14 mouse cellular contexts compared by ENCODE assay signal in the genomic region with DNA sequence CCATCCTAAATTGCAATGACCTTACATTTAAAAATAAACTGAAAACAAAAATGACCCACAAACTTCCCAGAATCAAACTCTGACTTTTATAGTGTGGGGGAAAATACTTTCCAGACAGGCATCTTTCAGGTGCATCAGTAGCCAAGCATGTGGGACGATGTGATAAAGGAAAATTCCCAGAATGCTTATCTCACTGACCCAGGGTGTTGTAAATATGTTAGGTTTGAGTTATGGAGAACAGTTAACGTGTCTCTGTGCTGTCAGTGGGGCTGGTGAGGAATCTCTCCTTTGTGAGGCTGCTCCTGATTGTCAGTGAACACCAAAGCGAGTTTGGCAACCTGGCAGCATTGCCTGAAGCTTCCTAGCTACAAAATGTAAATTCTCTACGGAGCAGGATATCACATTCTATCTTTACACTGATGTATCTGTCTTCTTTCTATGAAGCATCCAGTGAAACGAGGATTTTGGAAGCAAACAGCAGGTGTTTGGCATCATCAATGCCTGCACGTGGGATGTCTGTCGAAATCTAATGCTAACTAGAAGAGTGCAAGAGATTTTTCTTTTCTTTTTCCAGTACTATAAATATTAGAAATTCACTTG. TPM values are rescaled to one million over a fixed set of nuclear protein-coding genes. Genes with fewer than 3 reads are reported as not detected.
DNase-seq lines count a peak whose midpoint lies in the region; ATAC-seq lines count a peak whose summit lies in the region.
"Had no signal": no experiment of that assay in that cellular context is flagged by ENCODE, and none has a peak within 500 bp of the region (broad histone marks: within the 10 kb centered on the region; RNA-seq: fewer than 3 reads in every experiment).

No protein-coding gene starts in this region.

- ATAC-seq in frontal cortex, adult (ENCODE audit: low TSS enrichment) = peak; percentile 87
- 0 out of 2 replicates have a peak, but pooled peaks have one; percentile 20 for ATAC-seq in megakaryocyte progenitor cell, adult 5-6 weeks (replicated peaks; ENCODE audit: poor library complexity)
- ATAC-seq in megakaryocyte-erythroid progenitor cell, adult 5-6 weeks (replicated peaks; ENCODE audit: low FRiP score, low TSS enrichment, poor library complexity, severe bottlenecking) = no peak
- ATAC-seq: CD4-positive, CD25-positive, alpha-beta regulatory T cell, adult 4 months; inflammation-experienced regulatory T-cells, adult 6 months; Patski had no signal

- intact Hi-C loops in left cerebral cortex, postnatal 14 days (cut with DNase I) = no loop called here
- intact Hi-C loops in heart, postnatal 10 days (cut with DNase I) = no loop called here

- peak; percentile 35 for DNase-seq in layer of hippocampus, adult 11-12 months (ENCODE audit: low spot score)
- peak; percentile 72 to 85 for DNase-seq in left cerebral cortex, postnatal 14 days (ENCODE audit: low spot score in 2 of 2)
- no peak for DNase-seq in spleen, postnatal 4 days (ENCODE audit: low spot score in 2 of 2)
- DNase-seq in heart, postnatal 10 days = no peak
- DNase-seq in lung, adult 18-20 months = no peak
- DNase-seq: adrenal gland, adult 8-10 months; gastrocnemius, postnatal 25 days; kidney, postnatal 4 days had no signal

RNA-seq across cellular contexts. Expression of gene C1qtnf7, which starts 27.0 kb away (rescaled TPM):
- total RNA-seq in left cerebral cortex, postnatal 14 days (2021) = 1 to 10 TPM; 1.7 to 2.4 TPM
- total RNA-seq in megakaryocyte progenitor cell, adult 5-6 weeks (2015) = not detected in 2 replicates
- total RNA-seq in megakaryocyte progenitor cell, adult 5-6 weeks (2017) = not detected in 2 replicates
- total RNA-seq in heart, postnatal 10 days (2021) = 10 to 100 TPM; 13.2 to 13.9 TPM
- total RNA-seq in megakaryocyte-erythroid progenitor cell, adult 5-6 weeks (2014; fragmentation: Nextera tagmentation) = not detected in 2 replicates
- total RNA-seq in megakaryocyte-erythroid progenitor cell, adult 5-6 weeks (2017) = not detected in 2 replicates

Comparison
In these comparisons a context has a peak if more than half of its experiments do, and no peak if none do; other contexts are left out.
1. DNase-seq: peak in layer of hippocampus, adult 11-12 months (single experiment) and left cerebral cortex, postnatal 14 days (2 of 2); none in spleen, postnatal 4 days (0 of 2), heart, postnatal 10 days (0 of 2) and lung, adult 18-20 months (0 of 2).
2. RNA of gene C1qtnf7, which starts 27.0 kb away (total RNA-seq): 13.2 to 13.9 TPM in heart, postnatal 10 days; 1.7 to 2.4 TPM in left cerebral cortex, postnatal 14 days, not detected in megakaryocyte progenitor cell, adult 5-6 weeks and not detected in megakaryocyte-erythroid progenitor cell, adult 5-6 weeks; every median in the first group is over 4 times any median in the second.